Comparison of ENCODE assay signal across 8 mouse cellular contexts in the genomic region with DNA sequence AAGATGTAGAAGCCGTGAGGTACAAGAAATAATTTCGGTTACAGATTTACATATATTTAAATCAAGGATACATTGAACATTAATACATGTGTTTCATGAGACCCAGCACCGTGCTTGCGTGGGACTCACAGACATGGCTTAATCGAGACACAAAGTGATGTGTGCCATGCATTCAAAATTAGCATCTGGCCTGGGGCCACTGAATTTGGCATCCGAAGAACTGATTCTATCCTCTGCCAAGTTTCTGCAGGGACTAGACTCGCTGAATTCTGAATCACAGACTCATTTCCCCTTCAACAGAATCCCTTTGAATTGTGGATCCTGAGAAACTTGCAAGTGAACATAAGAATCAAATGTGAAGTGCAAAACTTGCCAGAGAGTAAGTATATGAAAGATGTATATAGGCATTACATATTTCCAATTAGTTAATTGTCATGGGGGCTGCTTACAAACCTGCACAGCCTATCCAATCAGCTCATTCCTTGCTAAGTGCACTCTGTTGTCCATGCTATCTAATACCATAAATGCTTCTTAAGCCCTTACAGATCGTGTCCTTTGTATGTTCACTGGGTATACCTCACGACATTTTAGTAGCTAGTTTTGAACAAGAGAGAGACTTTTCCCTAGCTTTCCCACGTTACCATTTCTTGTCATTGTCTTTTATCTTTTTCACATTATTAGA.
A peak's percentile ranks its signal among the peaks of the same experiment; 100 is the strongest.
DNase-seq lines count a peak whose midpoint lies in the region; ATAC-seq and TF ChIP-seq lines count a peak whose summit lies in the region.
"Had no signal": no experiment of that assay in that cellular context is flagged by ENCODE, and none has a peak within 500 bp of the region (broad histone marks: within the 10 kb centered on the region; RNA-seq: fewer than 3 reads in every experiment).

No protein-coding gene starts in this region.

- no peak for TF ChIP-seq CTCF in brain, embryonic 14.5 days (IDR thresholded peaks at IDR 0.05; ENCODE audit: borderline replicate concordance, extremely low read depth, insufficient read depth, insufficient read length)

- H3K27ac ChIP-seq in midbrain, embryonic 13.5 days = no peak overlapping the region
- no peak overlapping the region for H3K27ac ChIP-seq in liver, embryonic 11.5 days (ENCODE audit: low read depth, low read length)
- H3K27ac ChIP-seq: neural tube, embryonic 12.5 days had no signal

- DNase-seq in brain, embryonic 14.5 days (ENCODE audit: low read depth) = peak; percentile 95
- DNase-seq in cerebellum, postnatal 10 days = peak; percentile 90 to 91
- DNase-seq in layer of hippocampus, adult 11-12 months (ENCODE audit: low spot score) = peak; percentile 66
- DNase-seq in liver, embryonic 11.5 days (ENCODE audit: low spot score) = no peak
- DNase-seq in gastrocnemius, postnatal 10 days = no peak
- no peak for DNase-seq in ovary, adult 18-20 months (ENCODE audit: low spot score)

- H3K9ac ChIP-seq in midbrain, embryonic 13.5 days (replicated peaks) = no peak overlapping the region
- H3K9ac ChIP-seq in liver, embryonic 11.5 days (ENCODE audit: low read depth, low read length) = no peak overlapping the region
- H3K9ac ChIP-seq: neural tube, embryonic 12.5 days had no signal

- 0 out of 2 replicates have a peak, but pooled peaks cover 5% of the 10 kb centered on the region for H3K4me1 ChIP-seq in midbrain, embryonic 13.5 days (replicated peaks)
- H3K4me1 ChIP-seq in liver, embryonic 11.5 days (replicated peaks; ENCODE audit: control insufficient read depth, insufficient read depth, low read length) = no peaks in the 10 kb centered on the region
- H3K4me1 ChIP-seq: neural tube, embryonic 12.5 days had no signal

- no peaks in the 10 kb centered on the region for H3K36me3 ChIP-seq in midbrain, embryonic 13.5 days
- H3K36me3 ChIP-seq in liver, embryonic 11.5 days (ENCODE audit: control insufficient read depth, insufficient read depth, low read length) = no peaks in the 10 kb centered on the region
- H3K36me3 ChIP-seq: neural tube, embryonic 12.5 days had no signal

- no peak for TF ChIP-seq POLR2A in brain, embryonic 14.5 days (IDR thresholded peaks at IDR 0.05; ENCODE audit: borderline replicate concordance, extremely low read depth, insufficient read depth, insufficient read length, poor library complexity, severe bottlenecking)

- H3K4me2 ChIP-seq in midbrain, embryonic 13.5 days (replicated peaks) = no peak overlapping the region
- H3K4me2 ChIP-seq in liver, embryonic 11.5 days = no peak overlapping the region
- H3K4me2 ChIP-seq: neural tube, embryonic 12.5 days had no signal

- peak; percentile 87 for ATAC-seq in midbrain, embryonic 13.5 days
- no peak for ATAC-seq in liver, embryonic 11.5 days (replicated peaks; ENCODE audit: low FRiP score)

- no peaks in the 10 kb centered on the region for H3K9me3 ChIP-seq in midbrain, embryonic 13.5 days
- no peaks in the 10 kb centered on the region for H3K9me3 ChIP-seq in liver, embryonic 11.5 days (ENCODE audit: control insufficient read depth, low read length)
- H3K9me3 ChIP-seq: neural tube, embryonic 12.5 days had no signal

- no peak overlapping the region for H3K4me3 ChIP-seq in midbrain, embryonic 13.5 days (replicated peaks)
- no peak overlapping the region for H3K4me3 ChIP-seq in liver, embryonic 11.5 days (ENCODE audit: low read depth, low read length)
- H3K4me3 ChIP-seq: neural tube, embryonic 12.5 days had no signal

- WGBS in midbrain, embryonic 13.5 days = 65% methylated on average over 10 of the region's 10 CpGs
- WGBS in liver, embryonic 11.5 days = 85% methylated on average over 10 of the region's 10 CpGs

- no peaks in the 10 kb centered on the region for H3K27me3 ChIP-seq in midbrain, embryonic 13.5 days
- no peaks in the 10 kb centered on the region for H3K27me3 ChIP-seq in liver, embryonic 11.5 days (replicated peaks; ENCODE audit: control insufficient read depth, insufficient read depth, low read length)
- H3K27me3 ChIP-seq: neural tube, embryonic 12.5 days had no signal

Comparison
In these comparisons a context has a peak if more than half of its experiments do, and no peak if none do; other contexts are left out.
1. DNase-seq: peak in brain, embryonic 14.5 days (single experiment), cerebellum, postnatal 10 days (2 of 2) and layer of hippocampus, adult 11-12 months (single experiment); none in liver, embryonic 11.5 days (single experiment), gastrocnemius, postnatal 10 days (single experiment) and ovary, adult 18-20 months (single experiment).